ENCODE assay signal across 10 mouse cellular contexts in genomic region chr4:119462858-119463755, GRCm38 (mm10). TPM values are rescaled to one million over a fixed set of nuclear protein-coding genes. Genes with fewer than 3 reads are reported as not detected.
A peak's percentile ranks its signal among the peaks of the same experiment; 100 is the strongest.
DNase-seq lines count a peak whose midpoint lies in the region; ATAC-seq lines count a peak whose summit lies in the region.
"Had no signal": no experiment of that assay in that cellular context is flagged by ENCODE, and none has a peak within 500 bp of the region (broad histone marks: within the 10 kb centered on the region; RNA-seq: fewer than 3 reads in every experiment).

No protein-coding gene starts in this region.

- peak; percentile 38; the same call in 1 of the 2 replicates for ATAC-seq in embryonic facial prominence, embryonic 12.5 days (ENCODE audit: insufficient number of reproducible peaks, insufficient read depth, low FRiP score, low TSS enrichment)
- peak; percentile 77 for ATAC-seq in kidney, embryonic 14.5 days (ENCODE audit: low FRiP score, low TSS enrichment)
- ATAC-seq in megakaryocyte, adult 5-6 weeks (ENCODE audit: poor library complexity, severe bottlenecking): 0 out of 2 replicates have a peak, but pooled peaks have one; percentile 23

- DNase-seq in layer of hippocampus, postnatal 10 days (ENCODE audit: low spot score in 2 of 2): peak; percentile 52 to 58
- no peak for DNase-seq in layer of hippocampus, adult 8-10 months (ENCODE audit: low spot score in 2 of 2)
- peak; percentile 57 for DNase-seq in adrenal gland, adult 2 months
- DNase-seq in heart, embryonic 10.5 days (ENCODE audit: low spot score): no peak
- DNase-seq in telencephalon, adult 2 months (ENCODE audit: low read depth, low spot score): peak; percentile 49
- DNase-seq: liver, embryonic 13.5 days had no signal

- no peaks in the 10 kb centered on the region for H3K27me3 ChIP-seq in embryonic facial prominence, embryonic 12.5 days
- 0 out of 2 replicates have a peak, but pooled peaks cover 8% of the 10 kb centered on the region for H3K27me3 ChIP-seq in heart, embryonic 10.5 days (ENCODE audit: insufficient read depth, poor library complexity, severe bottlenecking)
- no peaks in the 10 kb centered on the region for H3K27me3 ChIP-seq in kidney, embryonic 14.5 days (ENCODE audit: control insufficient read depth, insufficient read depth, low read length)
- H3K27me3 ChIP-seq: liver, embryonic 13.5 days had no signal

- no peaks in the 10 kb centered on the region for H3K9me3 ChIP-seq in embryonic facial prominence, embryonic 12.5 days
- no peaks in the 10 kb centered on the region for H3K9me3 ChIP-seq in heart, embryonic 10.5 days
- no peaks in the 10 kb centered on the region for H3K9me3 ChIP-seq in kidney, embryonic 14.5 days (ENCODE audit: control insufficient read depth, low read length)
- H3K9me3 ChIP-seq: liver, embryonic 13.5 days had no signal

- H3K36me3 ChIP-seq in embryonic facial prominence, embryonic 12.5 days: no peaks in the 10 kb centered on the region
- H3K36me3 ChIP-seq in heart, embryonic 10.5 days: 0 out of 2 replicates have a peak, but pooled peaks cover under 1% of the 10 kb centered on the region
- no peaks in the 10 kb centered on the region for H3K36me3 ChIP-seq in kidney, embryonic 14.5 days (ENCODE audit: control insufficient read depth, insufficient read depth, low read length)
- H3K36me3 ChIP-seq: liver, embryonic 13.5 days had no signal

- no peak overlapping the region for H3K4me2 ChIP-seq in embryonic facial prominence, embryonic 12.5 days (replicated peaks)
- no peak overlapping the region for H3K4me2 ChIP-seq in kidney, embryonic 14.5 days (replicated peaks; ENCODE audit: low read depth, low read length)
- H3K4me2 ChIP-seq: liver, embryonic 13.5 days had no signal

- peaks cover 10% of the 10 kb centered on the region for H3K4me1 ChIP-seq in embryonic facial prominence, embryonic 12.5 days
- peaks cover 26% of the 10 kb centered on the region for H3K4me1 ChIP-seq in heart, embryonic 10.5 days
- H3K4me1 ChIP-seq in kidney, embryonic 14.5 days (ENCODE audit: control insufficient read depth, insufficient read depth, low read length): peaks cover 13% of the 10 kb centered on the region; the same call in 1 of the 2 replicates
- H3K4me1 ChIP-seq: liver, embryonic 13.5 days had no signal

- 50% methylated on average over 11 of the region's 11 CpGs for WGBS in embryonic facial prominence, embryonic 12.5 days
- 44% methylated on average over 11 of the region's 11 CpGs for WGBS in heart, embryonic 10.5 days
- 47% methylated on average over 11 of the region's 11 CpGs for WGBS in kidney, embryonic 14.5 days

- H3K4me3 ChIP-seq in embryonic facial prominence, embryonic 12.5 days: no peak overlapping the region
- H3K4me3 ChIP-seq in heart, embryonic 10.5 days: no peak overlapping the region
- no peak overlapping the region for H3K4me3 ChIP-seq in kidney, embryonic 14.5 days (ENCODE audit: low read length)
- H3K4me3 ChIP-seq: liver, embryonic 13.5 days had no signal

- no peak overlapping the region for H3K27ac ChIP-seq in embryonic facial prominence, embryonic 12.5 days
- peak overlapping the region; percentile 3; the same call in 1 of the 2 replicates for H3K27ac ChIP-seq in heart, embryonic 10.5 days
- no peak overlapping the region for H3K27ac ChIP-seq in kidney, embryonic 14.5 days (ENCODE audit: low read depth, low read length)
- H3K27ac ChIP-seq: liver, embryonic 13.5 days had no signal

- H3K9ac ChIP-seq in embryonic facial prominence, embryonic 12.5 days: no peak overlapping the region
- no peak overlapping the region for H3K9ac ChIP-seq in kidney, embryonic 14.5 days (ENCODE audit: low read depth, low read length)
- H3K9ac ChIP-seq: liver, embryonic 13.5 days had no signal

RNA-seq across cellular contexts. Expression of gene Rimkla, which starts 29.3 kb away (rescaled TPM):
- 10 to 100 TPM; 25.4 to 29.5 TPM for total RNA-seq in layer of hippocampus, postnatal 10 days (2021)
- 10 to 100 TPM; 11.8 to 18.2 (median 13.2) TPM for total RNA-seq in layer of hippocampus, adult 8-10 months (2022)
- under 1 TPM; 0.09 to 0.21 TPM for total RNA-seq in adrenal gland, adult 2 months (2021)
- 0.11 and 0.28 TPM in 2 replicates for polyA plus RNA-seq in adrenal gland, adult 2 months (2012; rRNA removed)
- polyA plus RNA-seq in embryonic facial prominence, embryonic 12.5 days (2016; fragmentation: Nextera tagmentation; extraction: Ambion mirVana): 2.3 and 2.7 TPM in 2 replicates
- polyA plus RNA-seq in heart, embryonic 10.5 days (2016; fragmentation: Nextera tagmentation; extraction: Ambion mirVana): 4.4 and 8.2 TPM in 2 replicates
- polyA plus RNA-seq in kidney, embryonic 14.5 days (2014; fragmentation: Nextera tagmentation; extraction: Ambion mirVana): 1.4 and 2.3 TPM in 2 replicates
- total RNA-seq in megakaryocyte, adult 5-6 weeks (2015): not detected in 2 replicates
- total RNA-seq in megakaryocyte, adult 5-6 weeks (2017): not detected in 2 replicates
- total RNA-seq: MEL had no signal

RNA-seq across cellular contexts. Expression of gene Zmynd12, which starts 40.5 kb away (rescaled TPM):
- total RNA-seq in layer of hippocampus, postnatal 10 days (2021): not detected
- under 1 TPM in 3 of 4 experiments, not detected in 1; 0.48 to 0.94 (median 0.55) TPM for total RNA-seq in layer of hippocampus, adult 8-10 months (2022)
- total RNA-seq in adrenal gland, adult 2 months (2021): 1 to 10 TPM; 3.0 to 3.3 TPM
- 5.5 and 7.9 TPM in 2 replicates for polyA plus RNA-seq in adrenal gland, adult 2 months (2012; rRNA removed)
- polyA plus RNA-seq in embryonic facial prominence, embryonic 12.5 days (2016; fragmentation: Nextera tagmentation; extraction: Ambion mirVana): 0.14 TPM in 1 of 2 replicates, not detected in the other
- 0.15 and 0.34 TPM in 2 replicates for polyA plus RNA-seq in heart, embryonic 10.5 days (2016; fragmentation: Nextera tagmentation; extraction: Ambion mirVana)
- polyA plus RNA-seq in kidney, embryonic 14.5 days (2014; fragmentation: Nextera tagmentation; extraction: Ambion mirVana): 0.53 and 0.86 TPM in 2 replicates
- total RNA-seq in megakaryocyte, adult 5-6 weeks (2015): not detected in 2 replicates
- not detected in 2 replicates for total RNA-seq in megakaryocyte, adult 5-6 weeks (2017)
- total RNA-seq: MEL had no signal

RNA-seq across cellular contexts. Expression of gene Ppcs, which starts 40.9 kb away (rescaled TPM):
- 1 to 10 TPM; 6.1 to 6.2 TPM for total RNA-seq in layer of hippocampus, postnatal 10 days (2021)
- total RNA-seq in layer of hippocampus, adult 8-10 months (2022): 1 to 10 TPM; 3.9 to 8.8 (median 5.9) TPM
- total RNA-seq in adrenal gland, adult 2 months (2021): 10 to 100 TPM; 28.9 to 55.6 TPM
- 60.9 and 75.8 TPM in 2 replicates for polyA plus RNA-seq in adrenal gland, adult 2 months (2012; rRNA removed)
- 28.7 and 31.3 TPM in 2 replicates for polyA plus RNA-seq in embryonic facial prominence, embryonic 12.5 days (2016; fragmentation: Nextera tagmentation; extraction: Ambion mirVana)
- polyA plus RNA-seq in heart, embryonic 10.5 days (2016; fragmentation: Nextera tagmentation; extraction: Ambion mirVana): 30.4 and 33.5 TPM in 2 replicates
- 48.9 and 51.5 TPM in 2 replicates for polyA plus RNA-seq in kidney, embryonic 14.5 days (2014; fragmentation: Nextera tagmentation; extraction: Ambion mirVana)
- total RNA-seq in megakaryocyte, adult 5-6 weeks (2015): 8.0 and 8.6 TPM in 2 replicates
- 7.2 and 7.6 TPM in 2 replicates for total RNA-seq in megakaryocyte, adult 5-6 weeks (2017)

RNA-seq across cellular contexts. Expression of gene Ccdc30, which starts 47.8 kb away (rescaled TPM):
- 10 to 100 TPM; 21.5 to 24.1 TPM for total RNA-seq in layer of hippocampus, postnatal 10 days (2021)
- 10 to 100 TPM; 20.5 to 25.5 (median 22.6) TPM for total RNA-seq in layer of hippocampus, adult 8-10 months (2022)
- total RNA-seq in adrenal gland, adult 2 months (2021): 10 to 100 TPM in 1 of 2 experiments, 1 to 10 TPM in 1; 7.2 to 23.9 TPM
- 2.5 and 3.2 TPM in 2 replicates for polyA plus RNA-seq in adrenal gland, adult 2 months (2012; rRNA removed)
- 8.3 and 9.5 TPM in 2 replicates for polyA plus RNA-seq in embryonic facial prominence, embryonic 12.5 days (2016; fragmentation: Nextera tagmentation; extraction: Ambion mirVana)
- polyA plus RNA-seq in heart, embryonic 10.5 days (2016; fragmentation: Nextera tagmentation; extraction: Ambion mirVana): 3.1 and 3.6 TPM in 2 replicates
- 8.7 and 9.2 TPM in 2 replicates for polyA plus RNA-seq in kidney, embryonic 14.5 days (2014; fragmentation: Nextera tagmentation; extraction: Ambion mirVana)
- 0.07 TPM in 1 of 2 replicates, not detected in the other for total RNA-seq in megakaryocyte, adult 5-6 weeks (2015)
- not detected in 2 replicates for total RNA-seq in megakaryocyte, adult 5-6 weeks (2017)
- total RNA-seq: MEL had no signal

Comparison
In these comparisons a context has a peak if more than half of its experiments do, and no peak if none do; other contexts are left out.
1. DNase-seq: peak in layer of hippocampus, postnatal 10 days (2 of 2), adrenal gland, adult 2 months (single experiment) and telencephalon, adult 2 months (single experiment); none in layer of hippocampus, adult 8-10 months (0 of 2) and heart, embryonic 10.5 days (single experiment).
2. ATAC-seq: peak in every context shown above with its lines; median percentile 77 in kidney, embryonic 14.5 days; 38 in embryonic facial prominence, embryonic 12.5 days; 23 in megakaryocyte, adult 5-6 weeks.
3. RNA of gene Rimkla, which starts 29.3 kb away (total RNA-seq): 25.4 to 29.5 TPM in layer of hippocampus, postnatal 10 days and 11.8 to 18.2 TPM in layer of hippocampus, adult 8-10 months; 0.09 to 0.21 TPM in adrenal gland, adult 2 months and not detected in megakaryocyte, adult 5-6 weeks; every median in the first group is over 10 times any median in the second.